Comparison of ENCODE assay signal across 8 mouse cellular contexts in the genomic region with DNA sequence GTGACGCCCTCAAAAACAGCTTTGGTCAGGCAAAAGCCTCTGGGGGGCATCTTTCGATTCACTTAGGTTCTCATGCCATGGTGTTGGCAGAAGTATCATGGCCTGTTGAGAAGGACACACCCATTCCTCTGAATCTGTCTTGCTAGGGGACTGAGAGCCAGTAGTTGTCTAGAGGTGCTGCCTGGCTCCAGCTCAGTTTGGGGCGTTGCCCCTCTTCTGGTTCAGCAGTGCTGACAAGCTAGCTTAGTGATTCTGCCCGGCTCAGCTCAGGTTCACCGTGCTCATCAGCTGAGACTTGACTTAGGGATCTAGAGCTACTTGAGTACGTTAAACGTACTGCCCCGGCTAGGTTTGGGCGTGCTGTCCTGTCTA. TPM values are rescaled to one million over a fixed set of nuclear protein-coding genes. Genes with fewer than 3 reads are reported as not detected.
DNase-seq lines count a peak whose midpoint lies in the region; ATAC-seq lines count a peak whose summit lies in the region.

No protein-coding gene starts in this region.

- peak overlapping the region; percentile 69 for H3K4me3 ChIP-seq in heart, embryonic 12.5 days
- H3K4me3 ChIP-seq in hindbrain, embryonic 13.5 days: peak overlapping the region; percentile 57
- peak overlapping the region; percentile 72 for H3K4me3 ChIP-seq in midbrain, embryonic 10.5 days

- 19% methylated on average over 9 of the region's 9 CpGs for WGBS in heart, embryonic 12.5 days
- 22% methylated on average over 9 of the region's 9 CpGs for whole genome bisulfite sequencing in hindbrain, embryonic 13.5 days
- WGBS in midbrain, embryonic 10.5 days: 20% methylated on average over 9 of the region's 9 CpGs

- intact Hi-C loops in heart, postnatal 14 days (cut with DNase I): no loop called here

- H3K27me3 ChIP-seq in heart, embryonic 12.5 days (replicated peaks): no peaks in the 10 kb centered on the region
- H3K27me3 ChIP-seq in hindbrain, embryonic 13.5 days: peaks cover 28% of the 10 kb centered on the region
- peaks cover 43% of the 10 kb centered on the region for H3K27me3 ChIP-seq in midbrain, embryonic 10.5 days (ENCODE audit: low read depth, poor library complexity, severe bottlenecking)

- no peak for DNase-seq in heart, postnatal 14 days
- peak; percentile 3 for DNase-seq in T-cell, adult 2 months (ENCODE audit: low spot score)
- DNase-seq in midbrain, embryonic 10.5 days (ENCODE audit: low spot score): no peak
- peak; percentile 28 to 37 for DNase-seq in thymus, postnatal 10 days (ENCODE audit: low spot score in 2 of 2)
- no peak for DNase-seq in layer of hippocampus, adult 18-20 months (ENCODE audit: low spot score in 2 of 2)
- no peak for DNase-seq in c-Kit-positive CD71-positive TER-119-positive erythroid progenitor cells, embryonic 14.5 days (ENCODE audit: low spot score)

- H3K36me3 ChIP-seq in heart, embryonic 12.5 days: no peaks in the 10 kb centered on the region
- H3K36me3 ChIP-seq in hindbrain, embryonic 13.5 days: no peaks in the 10 kb centered on the region
- H3K36me3 ChIP-seq in midbrain, embryonic 10.5 days: no peaks in the 10 kb centered on the region

- H3K9me3 ChIP-seq in heart, embryonic 12.5 days (replicated peaks): 0 out of 2 replicates have a peak, but pooled peaks cover 4% of the 10 kb centered on the region
- H3K9me3 ChIP-seq in hindbrain, embryonic 13.5 days: no peaks in the 10 kb centered on the region
- H3K9me3 ChIP-seq in midbrain, embryonic 10.5 days (replicated peaks): no peaks in the 10 kb centered on the region

- H3K4me2 ChIP-seq in heart, embryonic 12.5 days: peak overlapping the region; percentile 79
- peak overlapping the region; percentile 96 for H3K4me2 ChIP-seq in hindbrain, embryonic 13.5 days

- H3K4me1 ChIP-seq in heart, embryonic 12.5 days (replicated peaks): peaks cover 15% of the 10 kb centered on the region
- H3K4me1 ChIP-seq in hindbrain, embryonic 13.5 days (replicated peaks): peaks cover 9% of the 10 kb centered on the region
- peaks cover 23% of the 10 kb centered on the region for H3K4me1 ChIP-seq in midbrain, embryonic 10.5 days

- peak overlapping the region; percentile 75 for H3K9ac ChIP-seq in heart, embryonic 12.5 days
- H3K9ac ChIP-seq in hindbrain, embryonic 13.5 days: peak overlapping the region; percentile 71; the same call in 1 of the 2 replicates

- ATAC-seq in heart, embryonic 12.5 days (ENCODE audit: insufficient number of reproducible peaks, low FRiP score): peak; percentile 8; the same call in 1 of the 2 replicates
- no peak for ATAC-seq in hindbrain, embryonic 13.5 days (ENCODE audit: low FRiP score)

- H3K27ac ChIP-seq in heart, embryonic 12.5 days (ENCODE audit: poor library complexity, severe bottlenecking): no peak overlapping the region
- H3K27ac ChIP-seq in hindbrain, embryonic 13.5 days: no peak overlapping the region
- H3K27ac ChIP-seq in midbrain, embryonic 10.5 days (replicated peaks): no peak overlapping the region

RNA-seq across cellular contexts. Expression of a gene that starts 0.5 kb away (rescaled TPM):
- polyA plus RNA-seq in heart, embryonic 12.5 days (2016; fragmentation: Nextera tagmentation; extraction: Ambion mirVana): 8.7 and 8.8 TPM in 2 replicates
- total RNA-seq in heart, postnatal 14 days (2021): 10 to 100 TPM; 19.1 to 20.8 TPM
- polyA plus RNA-seq in hindbrain, embryonic 13.5 days (2015; fragmentation: Nextera tagmentation; extraction: Ambion mirVana): 1.7 and 1.8 TPM in 2 replicates
- 2.3 and 3.0 TPM in 2 replicates for polyA plus RNA-seq in midbrain, embryonic 10.5 days (2016; fragmentation: Nextera tagmentation; extraction: Ambion mirVana)
- total RNA-seq in layer of hippocampus, adult 18-20 months (2021): 1 to 10 TPM; 2.7 TPM

RNA-seq across cellular contexts. Expression of a gene that starts 51.4 kb away (rescaled TPM):
- 1.3 and 1.6 TPM in 2 replicates for polyA plus RNA-seq in heart, embryonic 12.5 days (2016; fragmentation: Nextera tagmentation; extraction: Ambion mirVana)
- under 1 TPM; 0.33 to 0.54 TPM for total RNA-seq in heart, postnatal 14 days (2021)
- 2.5 and 2.9 TPM in 2 replicates for polyA plus RNA-seq in hindbrain, embryonic 13.5 days (2015; fragmentation: Nextera tagmentation; extraction: Ambion mirVana)
- 0.04 and 0.09 TPM in 2 replicates for polyA plus RNA-seq in midbrain, embryonic 10.5 days (2016; fragmentation: Nextera tagmentation; extraction: Ambion mirVana)
- 100 to 1,000 TPM; 164 to 166 TPM for total RNA-seq in layer of hippocampus, adult 18-20 months (2021)

Comparison
In these comparisons a context has a peak if more than half of its experiments do, and no peak if none do; other contexts are left out.
1. DNase-seq: peak in T-cell, adult 2 months (single experiment) and thymus, postnatal 10 days (2 of 2); none in heart, postnatal 14 days (0 of 2), midbrain, embryonic 10.5 days (single experiment), layer of hippocampus, adult 18-20 months (0 of 2) and c-Kit-positive CD71-positive TER-119-positive erythroid progenitor cells, embryonic 14.5 days (single experiment).
2. Peak in every context shown above with its lines, with median percentiles within 50 percentile points of each other: H3K4me3 ChIP-seq.